Mouse (Mus musculus) liver, adult 2 months (tissue): ENCODE data around the gene Tdgf1. TPM values are rescaled to one million over a fixed set of nuclear protein-coding genes. Genes with fewer than 3 reads are reported as not detected.

ENCODE experiments used
- DNase-seq: peaks from one replicate; pipeline ENCODE4 v3.0.0-alpha.2; 2011; ENCODE audit warnings: low read depth, low spot score; ENCODE audit errors: extremely low read depth
- H3K27ac ChIP-seq: fragments of 200-500 bp; replicated peaks from 2 replicates; pipeline ENCODE4 v1.5.1; 2012; ENCODE audit warnings: low read depth, mild to moderate bottlenecking, control low read depth, inconsistent platforms, low read length; ENCODE audit not compliant: insufficient read depth
- H3K27me3 ChIP-seq: fragments of 200-500 bp; 2 replicates; pipeline ENCODE4 v1.6.1; 2012; ENCODE audit warnings: mild to moderate bottlenecking, moderate library complexity, low read length, inconsistent platforms; ENCODE audit not compliant: control insufficient read depth, insufficient read depth
- H3K36me3 ChIP-seq: fragments of 200-500 bp; 2 replicates; pipeline ENCODE4 v1.6.1; 2012; ENCODE audit warnings: low read length, inconsistent platforms; ENCODE audit not compliant: control insufficient read depth, insufficient read depth
- H3K4me1 ChIP-seq: fragments of 200-500 bp; 2 replicates; pipeline ENCODE4 v1.6.1; 2011; ENCODE audit warnings: low read length; ENCODE audit not compliant: control insufficient read depth, insufficient read depth
- H3K4me3 ChIP-seq: fragments of 200-500 bp; 2 replicates; pipeline ENCODE4 v1.5.1; 2011; ENCODE audit warnings: low read depth, mild to moderate bottlenecking, control low read depth, low read length, moderate library complexity; ENCODE audit not compliant: insufficient read depth
- H3K79me2 ChIP-seq: fragments of 200-500 bp; 2 replicates; pipeline ENCODE4 v1.6.1; 2012; ENCODE audit warnings: inconsistent platforms, mild to moderate bottlenecking, low read length, moderate library complexity; ENCODE audit not compliant: control insufficient read depth, insufficient read depth
- H3K9ac ChIP-seq: fragments of 200-500 bp; 2 replicates; pipeline ENCODE4 v1.6.1; 2012; ENCODE audit warnings: low read depth, mild to moderate bottlenecking, control low read depth, inconsistent platforms, low read length
- CTCF ChIP-seq: fragments of 200-500 bp; IDR thresholded peaks from 2 replicates; pipeline ENCODE4 v1.5.1; 2011; ENCODE audit warnings: low read depth, low read length, control low read depth
- POLR2A ChIP-seq: fragments of 200-500 bp; IDR thresholded peaks from 2 replicates; pipeline ENCODE4 v1.6.1; 2011; ENCODE audit warnings: low read length, control low read depth; ENCODE audit not compliant: insufficient read depth; ENCODE audit errors: extremely low read depth
- WGBS: fragments of 180-500 bp; shearing (Covaris S2); methylation state at CpG from one replicate; pipeline ENCODE4 v1.1.7; 2018; 5-methylcytosine and 5-hydroxymethylcytosine counted together
- polyA plus RNA-seq: library from polyadenylated mRNA; depleted of rRNA; stranded (reverse); fragments of >200 nt; gene quantifications from 2 replicates; pipeline ENCODE4 v1.2.3, GENCODE M21; 2012
- total RNA-seq: library from RNA; depleted of rRNA; stranded (reverse); fragments of >200 nt; gene quantifications from 2 replicates; pipeline ENCODE4 v1.2.3, GENCODE M21; 2014

Gene Tdgf1
- total and polyA plus RNA-seq, 2 experiments, result not detected

DNA sequence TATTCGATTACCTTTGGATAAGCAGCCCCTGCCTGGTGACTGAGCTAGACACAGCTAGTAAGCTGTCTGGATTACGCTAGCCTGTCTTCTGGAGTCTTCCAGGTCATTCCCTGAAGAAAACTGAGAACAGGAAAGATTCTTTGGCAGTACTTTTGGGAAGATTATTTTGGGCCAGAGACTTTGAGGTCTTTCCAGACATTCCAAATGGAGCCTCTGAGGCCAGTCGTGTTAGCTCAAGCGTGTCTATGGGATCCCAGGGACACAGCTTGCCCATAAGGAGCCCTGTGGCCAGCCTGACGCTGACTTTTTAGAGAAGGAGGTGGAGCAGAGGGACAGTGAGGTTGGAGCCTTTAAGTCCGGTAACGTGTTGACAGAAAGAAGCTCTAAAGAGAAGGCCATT, 10.0 kb downstream of the Tdgf1 start:
- 91% methylated on average over 7 of the region's 7 CpGs for WGBS
- DNase-seq, result no peak
- TF ChIP-seq POLR2A (no peak), CTCF (no peak)
- Histone ChIP-seq H3K27ac (no peak overlapping the region), H3K4me3 (no peak overlapping the region), H3K79me2 (no peaks in the 10 kb centered on the region), H3K36me3 (no peaks in the 10 kb centered on the region), H3K27me3 (no peaks in the 10 kb centered on the region), H3K9ac (no peak overlapping the region), H3K4me1 (no peaks in the 10 kb centered on the region)

DNA sequence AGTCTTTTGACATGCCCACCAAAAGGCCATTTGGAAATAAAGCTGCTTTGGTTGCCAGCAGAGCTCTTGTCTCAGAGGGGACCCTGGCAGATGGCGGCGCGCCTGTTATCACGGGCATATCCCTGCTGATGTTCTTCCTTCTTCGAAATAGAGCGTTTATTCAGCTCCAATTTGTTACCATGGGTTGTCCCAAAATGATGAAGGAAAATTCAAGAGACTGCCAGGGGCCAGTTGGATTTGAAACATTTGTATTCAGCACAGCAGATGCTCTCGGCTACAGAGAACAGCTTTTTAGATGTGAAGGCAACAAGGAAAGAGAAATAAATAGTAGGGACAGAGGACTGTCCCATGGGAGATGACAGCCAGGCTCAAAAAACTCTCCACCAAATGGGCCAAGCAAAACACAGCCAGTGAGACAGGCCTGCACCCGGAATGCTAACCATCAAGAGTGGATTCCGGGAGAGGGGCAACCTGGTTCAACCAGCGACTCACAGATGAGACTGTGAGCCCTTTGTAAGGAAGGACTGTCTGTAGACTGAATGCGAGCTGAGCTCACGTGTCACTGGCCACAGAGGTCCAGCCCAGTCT, 12.0 kb downstream of the Tdgf1 start:
- Histone ChIP-seq H3K27ac (no peak overlapping the region), H3K4me1 (no peaks in the 10 kb centered on the region), H3K4me3 (no peak overlapping the region), H3K79me2 (no peaks in the 10 kb centered on the region), H3K27me3 (no peaks in the 10 kb centered on the region), H3K9ac (no peak overlapping the region), H3K36me3 (no peaks in the 10 kb centered on the region)
- no peak for DNase-seq
- TF ChIP-seq POLR2A (no peak), CTCF (no peak)
- WGBS, result 91% methylated on average over 12 of the region's 12 CpGs

DNA sequence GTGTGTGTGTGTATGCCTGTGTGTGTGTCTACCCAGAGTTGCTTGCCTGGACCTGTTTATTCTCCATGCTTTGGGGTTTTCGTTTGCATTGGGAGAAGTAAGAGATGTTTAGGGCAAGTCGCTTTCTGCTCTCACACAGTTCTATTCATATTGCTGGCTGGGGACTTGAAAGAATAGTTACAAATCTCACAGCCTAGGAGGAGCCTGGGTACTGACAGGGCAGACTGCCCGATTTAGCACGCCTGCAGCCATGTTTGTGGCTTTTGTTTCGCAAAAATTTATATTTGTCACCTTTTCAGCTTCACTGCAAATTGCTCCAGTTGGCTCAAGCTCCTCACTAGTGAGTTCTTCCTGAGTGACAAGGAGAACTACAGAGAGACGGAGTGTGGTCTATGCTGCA, 14.4 kb downstream of the Tdgf1 start:
- DNase-seq, result no peak
- no peaks in the 10 kb centered on the region for H3K36me3 ChIP-seq
- H3K27ac ChIP-seq, result no peak overlapping the region
- no peak overlapping the region for H3K4me3 ChIP-seq
- TF ChIP-seq CTCF (no peak), POLR2A (no peak)
- 82% methylated on average over 6 of the region's 6 CpGs for WGBS
- no peaks in the 10 kb centered on the region for H3K4me1 ChIP-seq
- no peaks in the 10 kb centered on the region for H3K27me3 ChIP-seq
- H3K9ac ChIP-seq, result no peak overlapping the region
- no peaks in the 10 kb centered on the region for H3K79me2 ChIP-seq

- no peak for TF ChIP-seq POLR2A
- TF ChIP-seq CTCF, result peak; percentile 95
- no peak overlapping the region for H3K4me3 ChIP-seq
- no peaks in the 10 kb centered on the region for H3K27me3 ChIP-seq
- H3K27ac ChIP-seq, result no peak overlapping the region
- no peaks in the 10 kb centered on the region for H3K36me3 ChIP-seq
- 16% methylated on average over 7 of the region's 7 CpGs for WGBS
- peak; percentile 40 for DNase-seq
- H3K4me1 ChIP-seq, result no peaks in the 10 kb centered on the region
- H3K9ac ChIP-seq, result no peak overlapping the region
- H3K79me2 ChIP-seq, result no peaks in the 10 kb centered on the region
Measured at GRCm38 (mm10) chr9:110922759-110923158, 23.2 kb downstream of the Tdgf1 start.

DNA sequence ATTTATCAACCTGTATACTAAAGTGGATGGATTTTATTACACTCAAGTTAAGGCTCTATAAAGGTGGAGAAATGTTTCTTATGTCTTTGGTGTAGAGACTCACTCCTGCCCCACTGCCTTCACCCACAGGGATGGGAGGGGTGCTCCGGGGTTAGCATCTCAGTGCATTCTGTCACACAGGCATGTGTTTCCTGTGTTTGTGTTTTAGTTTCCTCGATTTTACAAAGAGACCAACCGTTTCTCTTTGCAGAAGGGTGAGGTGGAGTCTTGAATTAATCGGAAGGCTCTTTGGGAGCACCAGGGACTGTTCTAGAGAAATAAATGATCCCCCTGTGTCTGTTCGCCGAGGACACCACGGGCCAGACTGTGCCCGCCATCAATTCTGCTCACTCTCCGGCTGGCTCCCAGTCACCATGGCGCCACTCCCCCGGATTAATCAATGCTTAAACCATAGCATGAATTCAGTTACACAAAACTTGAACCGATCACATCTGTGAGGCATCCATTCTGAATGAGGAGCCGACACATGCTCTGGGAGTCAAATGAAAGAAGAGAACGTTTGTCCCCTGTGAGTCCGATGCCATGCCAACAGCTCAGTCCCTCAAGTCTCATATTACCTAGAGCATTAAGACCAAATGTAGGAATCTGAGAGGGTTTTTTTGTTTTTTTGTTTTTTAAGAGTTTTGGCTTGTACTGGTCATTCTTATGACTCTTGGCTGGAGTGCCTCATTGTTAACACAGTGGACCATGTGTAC, 25.1 kb downstream of the Tdgf1 start:
- H3K27ac ChIP-seq, result no peak overlapping the region
- no peaks in the 10 kb centered on the region for H3K4me1 ChIP-seq
- no peaks in the 10 kb centered on the region for H3K79me2 ChIP-seq
- no peak overlapping the region for H3K4me3 ChIP-seq
- no peaks in the 10 kb centered on the region for H3K36me3 ChIP-seq
- no peak for TF ChIP-seq POLR2A
- TF ChIP-seq CTCF, result no peak
- no peak for DNase-seq
- 59% methylated on average over 15 of the region's 15 CpGs for WGBS
- H3K27me3 ChIP-seq, result no peaks in the 10 kb centered on the region
- H3K9ac ChIP-seq, result no peak overlapping the region

- no peak for DNase-seq
- Histone ChIP-seq H3K36me3 (no peaks in the 10 kb centered on the region), H3K4me1 (no peaks in the 10 kb centered on the region), H3K79me2 (no peaks in the 10 kb centered on the region), H3K9ac (no peak within 1 kb of the TSS), H3K27me3 (no peaks in the 10 kb centered on the region), H3K27ac (no peak within 1 kb of the TSS), H3K4me3 (no peak within 1 kb of the TSS)
- no peak for TF ChIP-seq CTCF
- no peak for TF ChIP-seq POLR2A
- WGBS, result 87% methylated on average over 7 of the region's 7 CpGs
Measured at GRCm38 (mm10) chr9:110916786-110917185, 29.2 kb downstream of the Tdgf1 start, which contains the start of gene Fam240a. Fam240a (minus strand) TSS chr9:110916861.
